Mouse (Mus musculus): ENCODE results near the gene Trpv3. TPM values are rescaled to one million over a fixed set of nuclear protein-coding genes. Genes with fewer than 3 reads are reported as not detected.
"Not testable (repeated sequence)": the region's sequence is repeated elsewhere in the genome, so short reads cannot be mapped to it uniquely, and the experiment has no call there.

Trpv3 gene
- polyA plus RNA-seq, 1 experiment from 2014 or later, result 0.08 TPM

DNA sequence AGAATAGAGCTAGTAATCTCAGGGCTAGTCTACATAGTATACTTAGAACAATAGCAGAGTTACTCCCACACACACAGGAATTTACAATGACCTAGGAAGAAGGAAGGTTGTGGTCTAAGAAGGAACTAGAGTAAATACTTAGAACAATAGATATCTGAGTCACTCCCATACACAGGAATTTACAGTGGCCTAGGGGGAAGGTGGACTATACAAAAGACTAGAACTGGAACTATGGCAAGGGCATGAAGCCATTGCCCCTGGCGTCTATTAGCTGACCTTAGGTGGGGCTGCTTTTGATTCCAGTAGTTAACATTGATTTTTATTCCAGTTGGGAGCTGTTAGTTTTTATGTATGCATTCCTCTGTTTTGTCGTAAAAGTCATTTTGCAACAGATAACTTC, 51.4 kb downstream of the Trpv3 start:
- H3K4me3 ChIP-seq (ENCODE audit: low read length); H3K4me2 ChIP-seq (ENCODE audit: low read depth, low read length); ATAC-seq (replicated peaks; ENCODE audit: extremely low read depth, insufficient read depth, low FRiP score); H3K27me3 ChIP-seq (ENCODE audit: control insufficient read depth, insufficient read depth, low read length); H3K27ac ChIP-seq (ENCODE audit: low read length); H3K4me1 ChIP-seq (ENCODE audit: control insufficient read depth, insufficient read depth, low read length); H3K36me3 ChIP-seq (ENCODE audit: control insufficient read depth, insufficient read depth); H3K9ac ChIP-seq (ENCODE audit: low read length); H3K9me3 ChIP-seq (replicated peaks; ENCODE audit: control insufficient read depth, low read length): not testable (repeated sequence)
- 60% methylated on average over 2 of the region's 2 CpGs for WGBS

DNA sequence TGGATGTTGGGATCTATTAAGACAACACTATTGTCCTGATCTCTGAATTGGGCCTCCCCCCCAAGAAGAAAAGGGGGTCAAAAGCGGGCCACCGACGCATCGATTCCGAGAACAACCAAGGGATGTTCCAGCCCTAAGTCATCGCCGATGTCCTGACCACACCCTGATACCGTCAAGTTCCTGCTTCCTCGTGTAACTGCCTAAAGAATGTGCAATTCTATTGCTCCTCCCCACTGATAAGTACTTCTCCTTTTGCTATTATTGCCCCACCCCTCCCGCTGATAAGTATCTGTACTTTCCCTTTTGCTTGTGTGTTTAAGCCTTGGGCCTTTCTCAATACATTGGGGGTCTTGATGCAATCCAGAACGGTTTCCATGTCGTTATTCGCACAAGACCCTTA, 53.9 kb downstream of the Trpv3 start:
- not testable (repeated sequence) for H3K4me1 ChIP-seq (ENCODE audit: control insufficient read depth, insufficient read depth, low read length); H3K4me2 ChIP-seq (ENCODE audit: low read depth, low read length); H3K27me3 ChIP-seq (ENCODE audit: control insufficient read depth, insufficient read depth, low read length); H3K4me3 ChIP-seq (ENCODE audit: low read length); H3K9me3 ChIP-seq (replicated peaks; ENCODE audit: control insufficient read depth, low read length); ATAC-seq (replicated peaks; ENCODE audit: extremely low read depth, insufficient read depth, low FRiP score); H3K27ac ChIP-seq (ENCODE audit: low read length); H3K9ac ChIP-seq (ENCODE audit: low read length); H3K36me3 ChIP-seq (ENCODE audit: control insufficient read depth, insufficient read depth)
- WGBS, result 87% methylated on average over 13 of the region's 13 CpGs

DNA sequence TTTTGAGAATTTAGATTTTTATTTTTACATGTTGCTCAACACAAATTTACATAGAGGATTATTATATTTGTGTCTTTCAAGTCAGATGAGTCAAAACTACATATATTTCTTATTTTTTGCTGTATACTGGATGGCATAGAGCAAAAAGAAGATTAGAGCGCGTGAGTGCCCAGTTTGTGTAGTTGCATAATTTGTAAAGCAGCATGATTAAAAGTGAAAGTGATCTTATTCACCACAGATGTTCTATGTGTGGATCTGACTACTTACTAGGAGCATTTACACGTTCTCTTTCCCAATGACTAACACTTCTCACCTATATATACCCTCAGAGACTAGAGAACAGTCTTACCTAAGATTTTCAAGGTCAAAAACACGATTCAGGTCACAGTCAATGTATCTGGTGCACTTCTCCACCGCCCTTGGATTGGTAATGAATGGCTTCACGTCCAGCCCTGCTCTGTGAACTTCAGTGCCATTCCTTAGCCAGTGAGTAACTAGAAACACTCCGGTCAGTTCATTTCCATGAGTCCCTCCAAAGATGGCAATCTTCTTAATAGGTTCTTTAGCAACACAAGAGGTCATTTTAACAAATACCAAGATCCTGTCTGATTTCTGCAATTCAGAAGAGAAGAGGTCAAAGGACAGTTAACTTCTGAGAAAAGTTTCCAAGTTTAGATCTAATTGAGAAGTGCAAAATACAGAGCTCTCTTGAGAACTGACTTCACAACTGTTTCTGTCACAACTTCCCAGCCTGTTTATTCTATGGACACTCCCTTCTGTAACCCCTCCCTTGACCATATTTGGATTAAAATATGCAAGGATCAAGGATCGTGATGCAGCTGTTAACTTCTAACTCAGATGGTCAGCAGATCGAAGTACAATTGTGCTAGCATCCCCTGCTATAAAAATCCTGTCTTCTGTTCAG, 57.0 kb downstream of the Trpv3 start:
- no peak for ATAC-seq (replicated peaks; ENCODE audit: extremely low read depth, insufficient read depth, low FRiP score)
- Histone ChIP-seq H3K9me3 (replicated peaks; ENCODE audit: control insufficient read depth, low read length) (no peaks in the 10 kb centered on the region), H3K27ac (ENCODE audit: low read length) (no peak overlapping the region), H3K27me3 (ENCODE audit: control insufficient read depth, insufficient read depth, low read length) (no peaks in the 10 kb centered on the region), H3K4me3 (ENCODE audit: low read length) (no peak overlapping the region), H3K4me1 (ENCODE audit: control insufficient read depth, insufficient read depth, low read length) (no peaks in the 10 kb centered on the region), H3K9ac (ENCODE audit: low read length) (no peak overlapping the region), H3K36me3 (ENCODE audit: control insufficient read depth, insufficient read depth) (no peaks in the 10 kb centered on the region), H3K4me2 (ENCODE audit: low read depth, low read length) (no peak overlapping the region)
- WGBS, result 65% methylated on average over 9 of the region's 9 CpGs

DNA sequence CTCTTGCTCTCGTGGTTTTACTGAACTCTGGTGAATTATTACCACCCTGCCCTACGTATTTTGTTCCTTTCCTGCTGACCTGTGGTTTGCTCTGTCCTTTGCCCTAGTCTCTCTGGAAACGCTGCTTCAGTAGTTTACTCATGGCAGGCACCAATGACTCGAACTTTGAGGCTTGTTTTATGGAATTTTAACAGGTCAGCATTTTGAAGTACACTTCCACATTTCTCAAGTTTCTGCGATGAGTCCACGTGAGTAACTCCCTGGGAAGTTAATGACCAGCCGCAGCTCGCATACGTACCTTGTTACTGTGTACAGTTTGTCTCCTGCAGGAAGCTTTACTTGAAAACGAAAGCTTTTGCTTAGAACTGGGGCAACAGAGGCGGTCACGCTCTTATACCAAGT, 59.3 kb downstream of the Trpv3 start:
- Histone ChIP-seq H3K9me3 (replicated peaks; ENCODE audit: control insufficient read depth, low read length) (no peaks in the 10 kb centered on the region), H3K4me1 (ENCODE audit: control insufficient read depth, insufficient read depth, low read length) (no peaks in the 10 kb centered on the region), H3K27me3 (ENCODE audit: control insufficient read depth, insufficient read depth, low read length) (no peaks in the 10 kb centered on the region), H3K4me3 (ENCODE audit: low read length) (no peak overlapping the region), H3K36me3 (ENCODE audit: control insufficient read depth, insufficient read depth) (no peaks in the 10 kb centered on the region), H3K4me2 (ENCODE audit: low read depth, low read length) (no peak overlapping the region), H3K27ac (ENCODE audit: low read length) (no peak overlapping the region), H3K9ac (ENCODE audit: low read length) (no peak overlapping the region)
- WGBS, result 55% methylated on average over 12 of the region's 12 CpGs
- no peak for ATAC-seq (replicated peaks; ENCODE audit: extremely low read depth, insufficient read depth, low FRiP score)

DNA sequence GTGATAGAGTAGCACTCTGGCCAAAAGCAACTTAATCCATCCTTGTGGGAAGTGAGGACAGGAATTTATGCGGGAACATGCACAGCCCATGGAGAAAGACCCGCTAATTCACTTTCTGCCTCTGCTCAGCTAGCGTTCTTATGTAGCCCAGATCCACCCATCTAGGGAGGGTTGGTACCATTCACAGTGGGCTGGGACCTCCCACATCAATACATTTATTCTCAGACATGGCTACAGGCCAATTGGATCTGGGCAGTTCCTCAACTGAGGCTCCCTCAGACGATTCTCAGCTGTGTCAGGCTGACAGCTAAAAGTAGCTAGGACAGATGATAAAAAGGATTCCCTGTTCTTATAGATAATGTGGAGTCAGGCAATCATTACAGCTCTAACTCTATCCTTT, 60.2 kb downstream of the Trpv3 start:
- Histone ChIP-seq H3K4me3 (ENCODE audit: low read length) (no peak overlapping the region), H3K4me2 (ENCODE audit: low read depth, low read length) (no peak overlapping the region), H3K27ac (ENCODE audit: low read length) (no peak overlapping the region), H3K36me3 (ENCODE audit: control insufficient read depth, insufficient read depth) (no peaks in the 10 kb centered on the region), H3K9ac (ENCODE audit: low read length) (no peak overlapping the region), H3K27me3 (ENCODE audit: control insufficient read depth, insufficient read depth, low read length) (no peaks in the 10 kb centered on the region), H3K4me1 (ENCODE audit: control insufficient read depth, insufficient read depth, low read length) (no peaks in the 10 kb centered on the region), H3K9me3 (replicated peaks; ENCODE audit: control insufficient read depth, low read length) (no peaks in the 10 kb centered on the region)
- 58% methylated on average over 4 of the region's 4 CpGs for WGBS
- ATAC-seq (replicated peaks; ENCODE audit: extremely low read depth, insufficient read depth, low FRiP score), result 0 out of 2 replicates have a peak, but pooled peaks have one; percentile 41

DNA sequence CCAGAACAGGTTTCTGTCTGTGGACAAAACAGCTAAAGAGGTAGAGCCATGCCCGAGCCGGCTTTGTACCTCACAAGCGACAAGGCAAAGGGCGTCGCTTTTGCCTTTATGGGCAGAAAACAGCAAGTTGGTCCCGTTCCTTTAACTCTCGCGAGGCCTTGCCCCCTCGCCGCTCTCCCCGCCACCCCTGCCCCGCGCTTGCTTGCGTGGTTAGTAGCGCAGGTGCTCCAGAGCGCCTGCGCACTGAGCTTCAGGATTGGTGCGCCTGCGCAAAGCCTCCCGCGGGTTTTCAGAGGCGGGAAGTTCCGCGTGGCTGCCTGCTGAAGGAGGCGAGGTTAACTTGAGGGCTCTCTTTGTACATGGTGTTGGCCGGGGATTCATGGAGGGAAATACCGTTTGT, 62.3 kb downstream of the Trpv3 start, which contains the start of the genes Aspa, Gm49340 and Spata22:
TSS of gene Aspa (minus strand) at position 155 of the 400 bp plus-strand sequence.
TSS of gene Gm49340 (plus strand) at position 300 of the 400 bp plus-strand sequence.
TSS of gene Spata22 (plus strand) at position 300 of the 400 bp plus-strand sequence.
- no peaks in the 10 kb centered on the region for H3K4me1 ChIP-seq (ENCODE audit: control insufficient read depth, insufficient read depth, low read length)
- no peak within 1 kb of the TSS for H3K4me2 ChIP-seq (ENCODE audit: low read depth, low read length)
- H3K27ac ChIP-seq (ENCODE audit: low read length), result no peak within 1 kb of the TSS
- WGBS, result 72% methylated on average over 27 of the region's 27 CpGs
- no peak within 1 kb of the TSS for H3K4me3 ChIP-seq (ENCODE audit: low read length)
- ATAC-seq (replicated peaks; ENCODE audit: extremely low read depth, insufficient read depth, low FRiP score), result no peak
- no peak within 1 kb of the TSS for H3K9ac ChIP-seq (ENCODE audit: low read length)
- H3K36me3 ChIP-seq (ENCODE audit: control insufficient read depth, insufficient read depth), result no peaks in the 10 kb centered on the region
- no peaks in the 10 kb centered on the region for H3K9me3 ChIP-seq (replicated peaks; ENCODE audit: control insufficient read depth, low read length)
- H3K27me3 ChIP-seq (ENCODE audit: control insufficient read depth, insufficient read depth, low read length), result no peaks in the 10 kb centered on the region

DNA sequence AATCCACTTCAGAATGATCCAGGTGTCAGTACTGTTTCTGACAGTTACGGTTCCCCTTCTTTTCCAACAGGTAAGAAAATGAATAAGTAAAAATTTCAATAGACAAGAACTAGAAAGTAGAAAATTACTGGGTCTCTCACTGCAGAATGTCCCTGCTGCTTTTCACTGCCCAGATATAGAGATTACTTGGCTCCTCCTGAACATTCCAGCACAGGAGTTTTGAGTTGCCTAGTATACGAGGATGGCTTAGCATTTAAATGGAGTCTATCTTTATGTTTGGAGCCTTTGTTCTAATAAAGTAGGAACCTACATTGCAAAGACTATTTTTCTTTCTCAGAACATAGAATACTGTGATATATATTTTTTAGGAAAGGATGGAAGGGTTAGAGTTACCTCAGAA, 66.2 kb downstream of the Trpv3 start:
- 0 out of 2 replicates have a peak, but pooled peaks cover 3% of the 10 kb centered on the region for H3K9me3 ChIP-seq (replicated peaks; ENCODE audit: control insufficient read depth, low read length)
- ATAC-seq (replicated peaks; ENCODE audit: extremely low read depth, insufficient read depth, low FRiP score), result no peak
- H3K4me1 ChIP-seq (ENCODE audit: control insufficient read depth, insufficient read depth, low read length), result no peaks in the 10 kb centered on the region
- H3K4me2 ChIP-seq (ENCODE audit: low read depth, low read length), result no peak overlapping the region
- H3K36me3 ChIP-seq (ENCODE audit: control insufficient read depth, insufficient read depth), result no peaks in the 10 kb centered on the region
- 60% methylated on average over 2 of the region's 2 CpGs for WGBS
- H3K27me3 ChIP-seq (ENCODE audit: control insufficient read depth, insufficient read depth, low read length), result no peaks in the 10 kb centered on the region
- H3K9ac ChIP-seq (ENCODE audit: low read length), result no peak overlapping the region
- no peak overlapping the region for H3K27ac ChIP-seq (ENCODE audit: low read length)
- no peak overlapping the region for H3K4me3 ChIP-seq (ENCODE audit: low read length)

DNA sequence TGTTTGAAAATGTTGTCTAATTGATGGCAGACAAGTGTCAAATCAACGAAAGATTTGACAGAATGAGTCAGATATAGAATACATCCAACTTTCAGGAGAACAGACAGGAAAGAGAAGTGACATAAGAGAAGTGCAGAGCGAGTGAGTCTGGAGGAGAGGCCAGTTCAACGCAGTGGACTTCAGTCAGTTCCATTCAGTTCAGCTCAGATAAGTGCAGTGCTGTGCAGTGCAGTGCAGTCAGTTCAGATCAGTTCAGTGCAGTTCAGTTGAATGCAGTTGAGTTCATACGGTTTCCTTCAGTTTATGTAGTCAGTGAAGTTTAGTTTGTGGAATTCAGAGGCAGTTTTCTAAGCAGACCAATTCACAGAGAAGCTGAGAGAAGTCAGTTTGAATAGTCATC, 69.7 kb downstream of the Trpv3 start:
- no peak overlapping the region for H3K9ac ChIP-seq (ENCODE audit: low read length)
- no peaks in the 10 kb centered on the region for H3K4me1 ChIP-seq (ENCODE audit: control insufficient read depth, insufficient read depth, low read length)
- no peak overlapping the region for H3K27ac ChIP-seq (ENCODE audit: low read length)
- H3K4me2 ChIP-seq (ENCODE audit: low read depth, low read length), result no peak overlapping the region
- 0 out of 2 replicates have a peak, but pooled peaks cover 3% of the 10 kb centered on the region for H3K9me3 ChIP-seq (replicated peaks; ENCODE audit: control insufficient read depth, low read length)
- no peaks in the 10 kb centered on the region for H3K27me3 ChIP-seq (ENCODE audit: control insufficient read depth, insufficient read depth, low read length)
- 67% methylated on average over 4 of the region's 4 CpGs for WGBS
- no peak overlapping the region for H3K4me3 ChIP-seq (ENCODE audit: low read length)
- no peak for ATAC-seq (replicated peaks; ENCODE audit: extremely low read depth, insufficient read depth, low FRiP score)
- no peaks in the 10 kb centered on the region for H3K36me3 ChIP-seq (ENCODE audit: control insufficient read depth, insufficient read depth)
